Mouse (Mus musculus): ENCODE data around the gene Trpm7. TPM values are rescaled to one million over a fixed set of nuclear protein-coding genes. Genes with fewer than 3 reads are reported as not detected.

Trpm7 gene
- polyA plus RNA-seq, 1 experiment: 5.9 TPM

DNA sequence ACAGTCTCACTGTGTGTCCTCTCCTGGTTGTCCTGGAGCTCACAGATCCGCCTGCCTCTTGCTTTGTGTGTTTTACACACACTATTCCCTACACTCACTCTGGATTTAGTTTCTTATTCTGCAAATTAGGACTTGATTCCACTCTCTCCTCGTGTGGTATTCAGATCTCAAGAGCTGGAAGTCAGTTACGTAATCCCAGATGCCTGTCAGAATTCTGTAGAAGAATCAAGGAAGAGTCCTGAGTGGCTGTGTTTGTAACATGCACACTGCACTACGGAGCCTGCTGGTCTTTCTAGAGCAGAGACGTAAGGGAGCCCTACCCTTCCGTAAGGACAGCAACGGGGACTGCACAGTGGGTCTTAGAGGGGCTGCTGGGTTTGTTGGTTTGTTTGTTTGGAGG lies 116.7 kb downstream of the Trpm7 start:
- peaks cover 49% of the 10 kb centered on the region for H3K36me3 ChIP-seq (ENCODE audit: control insufficient read depth, insufficient read depth)
- H3K27me3 ChIP-seq (ENCODE audit: control insufficient read depth, insufficient read depth, insufficient read length): no peaks in the 10 kb centered on the region
- H3K4me3 ChIP-seq: no peak overlapping the region
- H3K79me2 ChIP-seq (ENCODE audit: control insufficient read depth, insufficient read depth): no peaks in the 10 kb centered on the region
- no peak overlapping the region for H3ac ChIP-seq (ENCODE audit: control insufficient read depth, insufficient read length)
- no peak overlapping the region for H3K4me2 ChIP-seq (ENCODE audit: low read depth)
- no peak for TF ChIP-seq USF1 (IDR thresholded peaks at IDR 0.05; ENCODE audit: low read depth)

GRCm38 (mm10) chr2:126755664-126756063 lies 120.4 kb downstream of the Trpm7 start:
- no peak for TF ChIP-seq REST (IDR thresholded peaks at IDR 0.05; ENCODE audit: insufficient read depth, insufficient read length)
- no peak overlapping the region for H3K4me3 ChIP-seq
- no peak overlapping the region for H3K4me2 ChIP-seq (ENCODE audit: low read depth)

GRCm38 (mm10) chr2:126743389-126743788 lies 132.6 kb downstream of the Trpm7 start:
- H3ac ChIP-seq (ENCODE audit: control insufficient read depth, insufficient read length): no peak overlapping the region
- H3K4me3 ChIP-seq: no peak overlapping the region
- H3K79me2 ChIP-seq (ENCODE audit: control insufficient read depth, insufficient read depth): no peaks in the 10 kb centered on the region
- peaks cover 24% of the 10 kb centered on the region for H3K36me3 ChIP-seq (ENCODE audit: control insufficient read depth, insufficient read depth)
- no peak overlapping the region for H3K4me2 ChIP-seq (ENCODE audit: low read depth)
- no peaks in the 10 kb centered on the region for H3K27me3 ChIP-seq (ENCODE audit: control insufficient read depth, insufficient read depth, insufficient read length)
- TF ChIP-seq MYOG (IDR thresholded peaks at IDR 0.05; ENCODE audit: control insufficient read depth in 1 of 3, insufficient read depth in 1 of 3, insufficient read length in 2 of 3, low read depth in 2 of 3) (no peak), E2F4 (IDR thresholded peaks at IDR 0.05; ENCODE audit: insufficient read depth) (no peak), POLR2AphosphoS2 (IDR thresholded peaks at IDR 0.05; ENCODE audit: insufficient read length, low read depth) (no peak), CEBPB (IDR thresholded peaks at IDR 0.05; ENCODE audit: insufficient read depth, poor library complexity, severe bottlenecking) (no peak), REST (IDR thresholded peaks at IDR 0.05; ENCODE audit: insufficient read depth, insufficient read length) (no peak), MYOD1 (IDR thresholded peaks at IDR 0.05; ENCODE audit: control insufficient read depth in 1 of 3, insufficient read length in 2 of 3, low read depth in 2 of 3) (no peak)

More at GRCm38 (mm10) chr2:126755664-126756063, 120.4 kb downstream of the Trpm7 start:
- Histone ChIP-seq H3ac (ENCODE audit: control insufficient read depth, insufficient read length) (no peak overlapping the region), H3K27me3 (ENCODE audit: control insufficient read depth, insufficient read depth, insufficient read length) (no peaks in the 10 kb centered on the region), H3K36me3 (ENCODE audit: control insufficient read depth, insufficient read depth) (peaks cover 47% of the 10 kb centered on the region), H3K79me2 (ENCODE audit: control insufficient read depth, insufficient read depth) (no peaks in the 10 kb centered on the region)

Other genes with a start within 250 kb of the Trpm7 start
- 12.3 TPM for gene Gabpb1, start 199.9 kb downstream of the Trpm7 start, polyA plus RNA-seq (2012; fragmentation: generic; extraction: Trizol)
- gene Usp8, start 168.9 kb downstream of the Trpm7 start, polyA plus RNA-seq (2012; fragmentation: generic; extraction: Trizol): 18.6 TPM
- gene Usp50, start 92.8 kb downstream of the Trpm7 start, polyA plus RNA-seq (2012; fragmentation: generic; extraction: Trizol): 0.90 TPM
- gene Sppl2a, start 57.0 kb upstream of the Trpm7 start, polyA plus RNA-seq (2012; fragmentation: generic; extraction: Trizol): 14.9 TPM
- gene Ap4e1, start 132.5 kb upstream of the Trpm7 start, polyA plus RNA-seq (2012; fragmentation: generic; extraction: Trizol): 2.3 TPM
- 17.3 TPM for gene Blvra, start 194.4 kb upstream of the Trpm7 start, polyA plus RNA-seq (2012; fragmentation: generic; extraction: Trizol)

Measured in myocyte (in vitro differentiated cells).